Comparison of ENCODE assay signal across 8 mouse cellular contexts in genomic region chr9:96506011-96506498, GRCm38 (mm10). TPM values are rescaled to one million over a fixed set of nuclear protein-coding genes. Genes with fewer than 3 reads are reported as not detected.
DNase-seq lines count a peak whose midpoint lies in the region; ATAC-seq lines count a peak whose summit lies in the region.

No protein-coding gene starts in this region.

- intact Hi-C loops in heart, postnatal 36 days (cut with DNase I): no loop called here

- no peak overlapping the region for H3K4me3 ChIP-seq in forebrain, embryonic 14.5 days (ENCODE audit: low read depth, low read length)
- peak overlapping the region; percentile 11; the same call in 1 of the 2 replicates for H3K4me3 ChIP-seq in midbrain, embryonic 11.5 days (ENCODE audit: low read depth, low read length)

- H3K4me2 ChIP-seq in forebrain, embryonic 14.5 days (ENCODE audit: low read length): peak overlapping the region; percentile 24; the same call in 1 of the 2 replicates
- peak overlapping the region; percentile 40 for H3K4me2 ChIP-seq in midbrain, embryonic 11.5 days

- no peak overlapping the region for H3K27ac ChIP-seq in forebrain, embryonic 14.5 days (ENCODE audit: low read depth, low read length)
- H3K27ac ChIP-seq in midbrain, embryonic 11.5 days (ENCODE audit: low read depth, low read length): no peak overlapping the region

- WGBS in forebrain, embryonic 14.5 days: 35% methylated on average over 10 of the region's 10 CpGs
- WGBS in midbrain, embryonic 11.5 days: 26% methylated on average over 10 of the region's 10 CpGs

- H3K9ac ChIP-seq in forebrain, embryonic 14.5 days (ENCODE audit: low read length): no peak overlapping the region
- H3K9ac ChIP-seq in midbrain, embryonic 11.5 days (ENCODE audit: low read length): peak overlapping the region; percentile 17

- peak; percentile 90 to 91 for DNase-seq in cerebellum, postnatal 10 days
- DNase-seq in cerebellum, adult 9-10 months: no peak
- peak; percentile 29 to 40 for DNase-seq in adrenal gland, adult 18-20 months (ENCODE audit: low spot score in 2 of 2)
- peak; percentile 83 for DNase-seq in forebrain, embryonic 14.5 days (ENCODE audit: low spot score)
- DNase-seq in kidney, postnatal 25 days: peak; percentile 49 to 76
- peak; percentile 92 for DNase-seq in midbrain, embryonic 11.5 days (ENCODE audit: low spot score, missing footprints)
- no peak for DNase-seq in c-Kit-positive CD71-positive TER-119-positive erythroid progenitor cells, embryonic 14.5 days (ENCODE audit: low spot score)
- no peak for DNase-seq in heart, postnatal 36 days

- H3K4me1 ChIP-seq in forebrain, embryonic 14.5 days (ENCODE audit: control insufficient read depth, insufficient read depth, low read length): 0 out of 2 replicates have a peak, but pooled peaks cover 5% of the 10 kb centered on the region
- H3K4me1 ChIP-seq in midbrain, embryonic 11.5 days (ENCODE audit: control insufficient read depth, insufficient read depth, low read length): peaks cover 6% of the 10 kb centered on the region

- H3K9me3 ChIP-seq in forebrain, embryonic 14.5 days (replicated peaks; ENCODE audit: control insufficient read depth, low read length): no peaks in the 10 kb centered on the region
- H3K9me3 ChIP-seq in midbrain, embryonic 11.5 days (ENCODE audit: control insufficient read depth, low read length): no peaks in the 10 kb centered on the region

- no peaks in the 10 kb centered on the region for H3K27me3 ChIP-seq in forebrain, embryonic 14.5 days (replicated peaks; ENCODE audit: control insufficient read depth, insufficient read depth, low read length)
- H3K27me3 ChIP-seq in midbrain, embryonic 11.5 days (ENCODE audit: control insufficient read depth, insufficient read depth, low read length): no peaks in the 10 kb centered on the region

- no peaks in the 10 kb centered on the region for H3K36me3 ChIP-seq in forebrain, embryonic 14.5 days (ENCODE audit: control insufficient read depth, insufficient read depth, low read length)
- no peaks in the 10 kb centered on the region for H3K36me3 ChIP-seq in midbrain, embryonic 11.5 days (ENCODE audit: control insufficient read depth, insufficient read depth, low read length)

- peak; percentile 77 for ATAC-seq in forebrain, embryonic 14.5 days
- ATAC-seq in midbrain, embryonic 11.5 days (ENCODE audit: low FRiP score): peak; percentile 92

RNA-seq across cellular contexts. Expression of gene Gm28729, which starts 19.0 kb away (rescaled TPM):
- total RNA-seq in adrenal gland, adult 18-20 months (2021): under 1 TPM in 1 of 2 experiments, not detected in 1; 0.16 TPM
- polyA plus RNA-seq in forebrain, embryonic 14.5 days (2014; fragmentation: Nextera tagmentation; extraction: Ambion mirVana): 0.28 TPM in 1 of 2 replicates, not detected in the other
- not detected in 2 replicates for polyA plus RNA-seq in midbrain, embryonic 11.5 days (2014; fragmentation: Nextera tagmentation; extraction: Ambion mirVana)
- total RNA-seq in heart, postnatal 36 days (2021): not detected

RNA-seq across cellular contexts. Expression of gene Rnf7, which starts 27.6 kb away (rescaled TPM):
- total RNA-seq in adrenal gland, adult 18-20 months (2021): 10 to 100 TPM; 78.4 to 80.0 TPM
- 228 and 271 TPM in 2 replicates for polyA plus RNA-seq in forebrain, embryonic 14.5 days (2014; fragmentation: Nextera tagmentation; extraction: Ambion mirVana)
- 293 and 294 TPM in 2 replicates for polyA plus RNA-seq in midbrain, embryonic 11.5 days (2014; fragmentation: Nextera tagmentation; extraction: Ambion mirVana)
- total RNA-seq in heart, postnatal 36 days (2021): 10 to 100 TPM; 71.1 to 74.7 TPM

Comparison
In these comparisons a context has a peak if more than half of its experiments do, and no peak if none do; other contexts are left out.
1. DNase-seq: peak in cerebellum, postnatal 10 days (2 of 2), adrenal gland, adult 18-20 months (2 of 2), forebrain, embryonic 14.5 days (single experiment), kidney, postnatal 25 days (2 of 2) and midbrain, embryonic 11.5 days (single experiment); none in cerebellum, adult 9-10 months (single experiment), c-Kit-positive CD71-positive TER-119-positive erythroid progenitor cells, embryonic 14.5 days (single experiment) and heart, postnatal 36 days (0 of 2).